Mouse (Mus musculus): ENCODE results near the gene C2cd2.
"Not testable (repeated sequence)": the region's sequence is repeated elsewhere in the genome, so short reads cannot be mapped to it uniquely, and the experiment has no call there.

Gene C2cd2

DNA sequence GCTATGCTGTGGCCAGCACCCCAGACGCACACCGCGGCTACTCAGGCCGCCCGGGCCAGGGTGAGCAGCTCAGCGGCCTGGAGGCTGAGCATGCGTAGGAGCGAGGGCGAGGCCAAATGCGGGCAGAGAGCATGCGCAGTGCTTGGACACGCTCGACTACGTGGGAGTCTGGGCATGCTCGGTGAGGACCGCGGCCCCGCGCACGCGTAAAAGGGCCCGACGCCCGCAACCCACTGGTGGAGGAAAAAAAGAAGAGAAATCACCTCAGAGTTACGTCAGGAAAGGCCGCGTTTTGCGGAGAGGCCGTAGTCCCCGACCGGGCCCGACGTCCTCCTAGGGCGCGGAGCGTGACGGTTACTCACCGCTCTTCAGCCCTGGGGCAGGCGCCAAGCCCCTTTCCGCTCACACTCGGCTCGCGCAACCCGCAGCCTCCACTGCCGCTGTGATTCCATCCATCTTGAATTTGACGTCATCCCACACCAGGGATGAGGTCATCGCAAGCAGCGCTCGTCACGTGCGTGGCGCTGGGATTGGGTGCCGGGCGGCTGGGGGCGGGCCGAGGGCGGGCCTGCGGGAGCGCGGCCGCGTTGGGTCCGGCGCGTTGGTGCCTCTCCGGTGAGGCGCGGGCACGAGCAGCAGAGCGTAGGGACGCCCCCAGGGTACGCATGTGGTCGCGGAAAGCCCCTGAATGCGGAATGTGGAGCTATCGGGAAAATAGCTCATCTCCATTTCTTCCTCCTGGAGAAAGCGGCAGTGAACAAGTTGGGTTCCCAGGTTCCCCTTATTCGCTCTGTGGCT, at the start of gene C2cd2, which contains the start of gene Zbtb21:
C2cd2 (minus strand) TSS at position 448 of the 798 bp plus-strand sequence.
Zbtb21 (minus strand) TSS at position 472 of the 798 bp plus-strand sequence.
- peak; percentile 97 for DNase-seq

- DNase-seq: not testable (repeated sequence)
These were observed 35.0 kb upstream of the C2cd2 start for GRCm38 (mm10) chr16:97997383-97997731.

- DNase-seq: peak; percentile 75
These were observed 34.4 kb upstream of the C2cd2 start, which contains the start of gene B230307C23Rik for GRCm38 (mm10) chr16:97996616-97997382. Gene B230307C23Rik (plus strand): TSS chr16:97997315.

- no peak for DNase-seq
These were observed 33.6 kb upstream of the C2cd2 start for GRCm38 (mm10) chr16:97995849-97996615.

GRCm38 (mm10) chr16:97992477-97992876, 30.1 kb upstream of the C2cd2 start:
- not testable (repeated sequence) for DNase-seq

DNA sequence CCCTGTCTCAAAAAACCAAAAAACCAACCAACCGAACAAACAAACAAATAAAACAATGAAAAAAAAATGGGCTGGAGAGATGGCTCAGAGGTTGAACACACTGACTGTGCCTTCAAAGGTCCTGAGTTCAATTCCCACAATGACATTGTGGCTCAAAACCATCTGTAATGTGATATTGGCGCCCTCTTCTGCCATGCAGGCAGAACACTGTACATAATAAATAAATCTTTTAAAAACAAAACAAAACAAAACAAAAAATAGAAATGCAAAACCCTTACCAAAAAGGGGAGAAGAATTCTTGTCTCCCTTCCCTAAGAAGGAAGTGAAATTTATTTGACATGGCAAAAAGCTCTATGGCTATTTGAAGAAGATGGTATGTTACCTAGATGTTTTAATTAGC, 29.1 kb upstream of the C2cd2 start:
- no peak for DNase-seq

DNA sequence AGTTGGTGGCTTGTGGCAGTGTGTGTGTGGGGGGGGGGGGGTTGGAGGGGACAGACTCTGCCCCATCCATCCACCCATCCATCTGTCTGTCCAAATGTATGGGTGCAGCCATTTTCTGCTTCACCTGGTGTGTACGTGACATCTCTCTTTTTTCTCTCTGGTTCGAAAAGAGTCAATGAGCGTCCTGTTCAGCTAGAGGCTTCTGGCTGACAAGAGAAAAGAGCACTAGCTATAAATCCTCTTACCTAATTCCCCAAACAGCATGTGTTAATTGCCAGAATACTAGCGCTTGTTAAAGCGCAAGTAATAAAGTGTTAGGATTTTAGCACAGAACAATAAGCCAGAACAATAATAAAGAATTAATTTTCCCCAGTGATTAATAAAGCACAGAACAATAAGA, 22.2 kb upstream of the C2cd2 start:
- DNase-seq: no peak

DNA sequence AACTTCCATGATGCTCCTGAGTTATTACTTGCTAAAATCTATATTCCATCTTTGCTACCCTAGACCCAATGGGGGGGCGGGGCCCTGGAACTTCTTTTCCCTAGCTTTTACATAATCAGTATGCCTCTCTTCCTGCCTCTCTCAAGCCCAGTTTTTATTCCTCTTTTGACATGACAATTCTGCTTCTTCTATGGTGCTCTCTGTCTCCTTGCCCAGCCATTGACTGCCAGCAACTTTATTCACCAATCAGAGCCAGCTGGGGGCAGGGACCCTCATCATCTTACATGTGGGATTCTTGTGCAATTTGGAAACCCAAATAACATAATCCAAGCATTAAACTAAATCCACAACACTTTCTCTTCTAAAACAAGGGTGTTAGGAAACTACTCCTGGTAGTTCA, 19.0 kb upstream of the C2cd2 start:
- no peak for DNase-seq

GRCm38 (mm10) chr16:97977722-97978121, 15.3 kb upstream of the C2cd2 start:
- DNase-seq: no peak

DNA sequence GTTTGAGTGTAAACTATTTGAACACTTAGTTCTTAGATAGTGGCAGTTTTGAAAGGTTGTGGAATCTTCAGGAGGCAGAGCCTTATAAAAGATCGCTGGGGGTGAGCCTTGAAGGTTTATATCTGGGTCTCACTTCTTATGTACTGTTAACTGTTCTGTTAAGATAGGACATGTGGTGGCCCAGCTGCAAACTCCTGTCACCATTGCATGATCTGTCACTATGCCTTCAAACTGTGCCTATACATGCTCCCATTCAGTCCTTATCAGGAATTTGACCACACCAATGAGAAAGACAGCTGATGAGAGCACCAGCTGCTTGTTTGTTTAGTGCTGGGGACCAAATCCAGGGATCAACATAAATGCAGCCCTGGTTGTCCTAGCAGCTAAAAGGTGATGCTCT, 14.9 kb upstream of the C2cd2 start:
- DNase-seq: no peak

- no peak for DNase-seq
These were observed 1.6 kb upstream of the C2cd2 start for GRCm38 (mm10) chr16:97963956-97964540.

- no peak for DNase-seq
These were observed 832 bp downstream of the C2cd2 start for GRCm38 (mm10) chr16:97961381-97962150.

GRCm38 (mm10) chr16:97960348-97960747, 2.0 kb downstream of the C2cd2 start:
- no peak for DNase-seq

DNA sequence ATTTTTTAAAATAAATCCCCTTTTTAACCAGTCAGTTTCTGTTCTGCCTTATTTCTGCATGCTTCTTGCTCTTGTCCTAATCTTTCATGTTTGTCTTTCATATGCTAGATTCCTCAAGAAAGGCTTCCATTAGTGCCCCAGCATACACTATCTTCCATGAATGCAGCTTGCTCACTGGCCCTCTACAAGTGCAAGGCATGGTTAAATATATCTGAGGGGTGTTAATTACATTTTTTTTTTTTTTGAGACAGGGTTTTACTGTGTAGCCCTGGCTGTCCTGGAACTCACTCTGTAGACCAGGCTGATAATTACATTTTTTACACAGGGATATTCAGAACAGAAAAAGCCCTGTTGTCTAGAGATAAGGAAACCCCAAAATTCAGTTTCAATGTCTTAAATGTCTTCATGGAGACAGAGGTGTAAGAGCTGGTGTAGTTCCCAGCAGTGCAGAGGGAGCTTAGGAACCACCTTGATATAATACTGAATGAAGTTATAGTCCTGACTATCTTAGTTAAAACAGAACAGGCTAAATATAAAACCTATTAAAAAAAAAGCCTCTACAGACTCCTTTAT, 3.9 kb downstream of the C2cd2 start:
- DNase-seq: no peak

- no peak for DNase-seq
These were observed 4.8 kb downstream of the C2cd2 start for GRCm38 (mm10) chr16:97957626-97958025.

GRCm38 (mm10) chr16:97956011-97956410, 6.4 kb downstream of the C2cd2 start:
- DNase-seq: no peak

- DNase-seq: no peak
These were observed 9.1 kb downstream of the C2cd2 start for GRCm38 (mm10) chr16:97953300-97953699.

- no peak for DNase-seq
These were observed 9.6 kb downstream of the C2cd2 start for GRCm38 (mm10) chr16:97952801-97953200.

- no peak for DNase-seq
These were observed 10.0 kb downstream of the C2cd2 start for GRCm38 (mm10) chr16:97952371-97952770.

- DNase-seq: no peak
These were observed 12.3 kb downstream of the C2cd2 start for GRCm38 (mm10) chr16:97950061-97950460.

DNA sequence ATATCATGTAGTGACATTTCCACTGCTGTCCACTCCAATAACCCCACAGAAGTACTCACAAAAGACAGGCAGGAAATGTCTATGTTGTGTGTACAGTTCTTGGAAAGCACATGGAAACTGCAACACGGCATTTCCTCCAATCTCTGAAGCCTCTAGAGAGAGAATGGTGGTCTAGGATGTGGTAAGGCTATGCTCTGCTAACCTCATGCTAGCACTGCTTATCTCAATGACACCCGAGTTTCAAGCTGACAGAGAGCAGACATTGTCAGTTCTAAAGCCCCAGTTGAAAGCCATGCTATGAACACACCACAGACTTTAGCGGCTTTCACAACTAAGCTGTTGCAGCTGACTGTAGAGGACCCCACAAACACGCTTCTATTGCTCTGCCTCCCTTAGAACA, 13.6 kb downstream of the C2cd2 start:
- no peak for DNase-seq

GRCm38 (mm10) chr16:97946993-97947392, 15.4 kb downstream of the C2cd2 start:
- DNase-seq: not testable (repeated sequence)
